Mouse (Mus musculus) stomach, embryonic 16.5 days (tissue): ENCODE results near the gene Vil1. TPM values are rescaled to one million over a fixed set of nuclear protein-coding genes. Genes with fewer than 3 reads are reported as not detected.

ENCODE experiments used
- ATAC-seq: fragments of 200-750 bp; cut with Nextera tagmentation; 2 replicates; pipeline ENCODE4 v1.8.0; 2017; ENCODE audit warnings: moderate number of reproducible peaks, moderate TSS enrichment; ENCODE audit not compliant: insufficient read depth, low FRiP score
- H3K27ac ChIP-seq: fragments of 300-500 bp; sonication (generic); 2 replicates; pipeline ENCODE4 v1.5.1; 2014; ENCODE audit warnings: low read length
- H3K27me3 ChIP-seq: fragments of 300-500 bp; sonication (generic); 2 replicates; pipeline ENCODE4 v1.6.1; 2014; ENCODE audit warnings: low read length, control low read depth, mixed read lengths; ENCODE audit not compliant: control insufficient read depth, insufficient read depth
- H3K36me3 ChIP-seq: fragments of 300-500 bp; sonication (generic); 2 replicates; pipeline ENCODE4 v1.6.1; 2014; ENCODE audit warnings: low read length; ENCODE audit not compliant: control insufficient read depth, insufficient read depth
- H3K4me1 ChIP-seq: fragments of 300-500 bp; sonication (generic); 2 replicates; pipeline ENCODE4 v1.6.1; 2014; ENCODE audit warnings: low read length, control low read depth, mixed read lengths; ENCODE audit not compliant: control insufficient read depth, insufficient read depth
- H3K4me2 ChIP-seq: fragments of 300-500 bp; sonication (generic); 2 replicates; pipeline ENCODE4 v1.6.1; 2014; ENCODE audit warnings: low read depth, low read length, mixed read lengths
- H3K4me3 ChIP-seq: fragments of 300-500 bp; sonication (generic); replicated peaks from 2 replicates; pipeline ENCODE4 v1.5.1; 2014; ENCODE audit warnings: mild to moderate bottlenecking, low read length
- H3K9ac ChIP-seq: fragments of 300-500 bp; sonication (generic); 2 replicates; pipeline ENCODE4 v1.6.1; 2014; ENCODE audit warnings: low read length
- H3K9me3 ChIP-seq: fragments of 300-500 bp; sonication (generic); replicated peaks from 2 replicates; pipeline ENCODE4 v1.6.1; 2016; ENCODE audit warnings: low read length, control low read depth; ENCODE audit not compliant: control insufficient read depth
- WGBS: fragments of 180-500 bp; shearing (Covaris S2); extraction: QIAGEN DNeasy Blood & Tissue Kit; methylation state at CpG from one replicate; pipeline ENCODE4 v1.1.7; 2014; 5-methylcytosine and 5-hydroxymethylcytosine counted together
- polyA plus RNA-seq: library from polyadenylated mRNA; unstranded; fragments of >200 nt; fragmentation: Nextera tagmentation; extraction: Ambion mirVana; gene quantifications from 2 replicates; pipeline ENCODE4 v1.2.1, GENCODE M21; 2015

The Vil1 gene
- 29.1 and 29.8 TPM in 2 replicates for polyA plus RNA-seq

- peak within 1 kb of the TSS; percentile 52 for H3K9ac ChIP-seq
- H3K27ac ChIP-seq: peak within 1 kb of the TSS; percentile 62
- no peaks in the 10 kb centered on the region for H3K27me3 ChIP-seq
- 40% methylated on average over 15 of the region's 15 CpGs for WGBS
- ATAC-seq: peak; percentile 82
- H3K4me3 ChIP-seq: peak within 1 kb of the TSS; percentile 21
- H3K9me3 ChIP-seq: no peaks in the 10 kb centered on the region
- H3K36me3 ChIP-seq: no peaks in the 10 kb centered on the region
- H3K4me1 ChIP-seq: peaks cover 3% of the 10 kb centered on the region; the same call in 1 of the 2 replicates
- H3K4me2 ChIP-seq: peak within 1 kb of the TSS; percentile 34
Measured at GRCm38 (mm10) chr1:74408589-74409504, at the start of gene Vil1. Gene Vil1 (plus strand): TSS chr1:74409376.

DNA sequence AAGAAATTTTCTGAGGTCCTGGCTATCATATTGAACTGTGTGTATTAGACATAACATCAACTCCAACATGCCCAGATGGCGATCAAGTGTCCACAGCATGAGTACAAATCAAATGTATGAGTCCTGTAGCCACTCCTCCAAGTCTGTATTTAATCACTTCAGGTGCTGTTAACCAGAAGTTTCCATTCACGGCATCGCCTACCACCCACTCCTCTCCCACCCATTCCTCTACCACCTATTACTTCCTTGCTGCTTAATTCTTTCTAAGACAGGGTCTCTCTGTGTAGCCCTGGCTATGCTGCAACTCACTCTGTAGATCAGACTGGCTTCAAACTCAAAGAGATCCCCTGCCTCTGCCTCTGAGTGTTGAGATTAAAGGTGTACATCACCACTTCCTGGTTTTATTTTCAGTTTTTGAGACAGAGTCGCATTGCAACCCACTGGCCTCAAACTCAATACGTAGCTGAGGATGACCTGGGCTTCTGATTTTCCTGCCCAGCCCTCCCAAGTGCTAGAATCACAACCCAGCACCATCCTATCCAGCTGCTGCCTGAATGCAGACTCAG is 49.1 kb upstream of the Vil1 start:
- no peaks in the 10 kb centered on the region for H3K27me3 ChIP-seq
- H3K9ac ChIP-seq: no peak overlapping the region
- H3K4me1 ChIP-seq: peaks cover 6% of the 10 kb centered on the region
- no peak overlapping the region for H3K4me2 ChIP-seq
- H3K27ac ChIP-seq: no peak overlapping the region
- WGBS: 79% methylated on average over 5 of the region's 5 CpGs
- H3K36me3 ChIP-seq: no peaks in the 10 kb centered on the region
- no peak for ATAC-seq
- no peak overlapping the region for H3K4me3 ChIP-seq
- H3K9me3 ChIP-seq: no peaks in the 10 kb centered on the region

DNA sequence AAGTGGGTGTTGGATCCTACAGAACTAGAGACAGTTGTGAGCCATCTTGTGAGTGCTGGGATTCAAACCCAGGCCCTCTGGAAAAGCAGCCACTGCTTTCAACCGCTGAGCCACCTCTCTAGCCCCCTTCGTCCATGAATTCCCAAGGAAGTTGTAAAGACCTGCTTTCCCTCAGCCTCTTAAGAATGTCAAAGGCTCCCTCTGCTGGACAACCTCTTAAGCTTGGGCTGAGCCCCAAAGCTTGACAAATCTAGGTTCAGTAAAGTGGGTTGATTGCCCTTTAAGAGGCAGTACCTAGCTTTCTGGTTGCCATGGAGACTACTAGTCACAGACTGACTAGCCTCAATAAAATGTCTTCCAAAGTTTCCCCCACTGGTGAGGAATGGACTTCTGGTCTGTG is 47.4 kb upstream of the Vil1 start, which contains the start of gene Catip:
Gene Catip (plus strand): TSS at position 297 of the 400 bp plus-strand sequence.
- peak; percentile 71; the same call in 1 of the 2 replicates for ATAC-seq
- H3K36me3 ChIP-seq: no peaks in the 10 kb centered on the region
- no peaks in the 10 kb centered on the region for H3K9me3 ChIP-seq
- peaks cover 6% of the 10 kb centered on the region for H3K4me1 ChIP-seq
- no peak within 1 kb of the TSS for H3K4me2 ChIP-seq
- H3K9ac ChIP-seq: peak within 1 kb of the TSS; percentile 39
- H3K4me3 ChIP-seq: no peak within 1 kb of the TSS
- H3K27ac ChIP-seq: no peak within 1 kb of the TSS
- WGBS: 6% methylated on average over 2 of the region's 2 CpGs
- no peaks in the 10 kb centered on the region for H3K27me3 ChIP-seq

DNA sequence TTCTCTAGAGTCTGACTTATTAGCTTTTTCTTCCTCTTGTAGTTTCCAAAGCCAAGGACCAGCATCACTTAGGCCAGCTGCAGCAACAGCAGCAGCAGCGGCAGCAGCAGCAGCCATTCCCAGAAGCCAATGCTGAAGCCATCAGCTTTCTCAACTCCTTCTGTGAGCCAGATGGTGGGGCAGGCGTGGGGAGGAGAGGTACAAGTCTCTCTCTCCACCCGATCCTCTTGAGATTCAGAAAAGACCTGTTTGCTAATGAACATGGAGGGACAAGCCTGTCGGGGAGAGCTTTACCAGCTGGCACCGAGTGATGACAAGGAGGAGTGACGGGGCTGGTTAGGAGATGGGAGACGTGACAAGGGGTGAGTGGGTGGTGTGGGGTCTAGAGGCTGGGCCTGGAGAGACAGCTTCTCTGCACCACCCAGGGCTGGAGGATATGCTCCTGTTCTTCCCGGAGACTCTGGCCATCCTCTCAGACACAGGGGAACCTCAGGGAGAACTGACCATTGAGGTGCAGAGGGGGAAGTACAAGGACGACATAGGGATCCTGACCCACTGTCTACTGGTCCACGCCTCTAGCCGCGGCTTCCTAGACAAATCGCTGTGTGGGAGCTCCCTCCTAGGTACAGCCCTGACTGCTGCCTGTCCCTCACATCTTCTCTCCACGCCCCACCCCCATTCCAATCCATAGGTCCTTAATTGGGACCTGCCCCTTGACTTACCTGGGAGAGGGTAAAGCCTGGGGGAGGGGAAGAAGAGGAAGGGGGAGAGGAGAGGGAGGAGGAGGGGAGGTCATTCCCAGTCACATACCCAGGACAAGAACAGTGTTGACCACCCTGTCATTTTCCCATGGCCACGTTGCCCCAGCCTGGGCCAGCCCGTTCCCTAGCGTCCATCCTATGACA is 46.6 kb upstream of the Vil1 start:
- Histone ChIP-seq H3K27me3 (no peaks in the 10 kb centered on the region), H3K9ac (peak overlapping the region; percentile 39), H3K4me2 (no peak overlapping the region), H3K4me1 (peaks cover 6% of the 10 kb centered on the region), H3K36me3 (no peaks in the 10 kb centered on the region), H3K9me3 (no peaks in the 10 kb centered on the region), H3K27ac (no peak overlapping the region), H3K4me3 (no peak overlapping the region)
- WGBS: 63% methylated on average over 17 of the region's 17 CpGs
- ATAC-seq: no peak

DNA sequence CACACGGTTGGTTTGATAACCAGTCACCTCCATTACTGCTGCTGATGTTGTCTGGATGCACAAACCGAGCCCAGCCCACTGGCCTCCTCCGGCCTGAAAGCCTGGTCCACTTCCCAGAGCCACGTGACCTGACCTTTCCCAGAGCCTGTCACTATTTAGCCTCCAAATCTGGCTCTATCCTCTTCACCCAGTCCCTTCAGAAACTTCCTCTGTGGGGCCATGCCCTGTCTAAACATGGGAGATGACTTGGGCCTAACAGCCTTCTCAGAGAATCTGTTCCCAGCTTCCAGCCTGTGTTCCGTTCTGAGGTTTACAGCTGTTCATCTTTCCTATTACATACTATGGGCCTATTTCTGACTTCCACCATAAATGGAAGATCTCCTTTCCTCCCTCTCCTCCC is 45.7 kb upstream of the Vil1 start:
- H3K27me3 ChIP-seq: no peaks in the 10 kb centered on the region
- H3K4me1 ChIP-seq: peaks cover 10% of the 10 kb centered on the region
- no peak overlapping the region for H3K9ac ChIP-seq
- H3K9me3 ChIP-seq: no peaks in the 10 kb centered on the region
- H3K4me3 ChIP-seq: no peak overlapping the region
- 65% methylated on average over 5 of the region's 5 CpGs for WGBS
- no peak overlapping the region for H3K4me2 ChIP-seq
- no peak overlapping the region; the same call in 1 of the 2 replicates for H3K27ac ChIP-seq
- no peak for ATAC-seq
- no peaks in the 10 kb centered on the region for H3K36me3 ChIP-seq

- Histone ChIP-seq H3K4me2 (no peak overlapping the region), H3K4me3 (no peak overlapping the region), H3K9ac (no peak overlapping the region), H3K27ac (no peak overlapping the region), H3K36me3 (no peaks in the 10 kb centered on the region), H3K4me1 (peaks cover 10% of the 10 kb centered on the region), H3K27me3 (no peaks in the 10 kb centered on the region), H3K9me3 (no peaks in the 10 kb centered on the region)
- 58% methylated on average over 8 of the region's 8 CpGs for WGBS
- no peak for ATAC-seq
Measured at GRCm38 (mm10) chr1:74364270-74364669, 44.9 kb upstream of the Vil1 start.

DNA sequence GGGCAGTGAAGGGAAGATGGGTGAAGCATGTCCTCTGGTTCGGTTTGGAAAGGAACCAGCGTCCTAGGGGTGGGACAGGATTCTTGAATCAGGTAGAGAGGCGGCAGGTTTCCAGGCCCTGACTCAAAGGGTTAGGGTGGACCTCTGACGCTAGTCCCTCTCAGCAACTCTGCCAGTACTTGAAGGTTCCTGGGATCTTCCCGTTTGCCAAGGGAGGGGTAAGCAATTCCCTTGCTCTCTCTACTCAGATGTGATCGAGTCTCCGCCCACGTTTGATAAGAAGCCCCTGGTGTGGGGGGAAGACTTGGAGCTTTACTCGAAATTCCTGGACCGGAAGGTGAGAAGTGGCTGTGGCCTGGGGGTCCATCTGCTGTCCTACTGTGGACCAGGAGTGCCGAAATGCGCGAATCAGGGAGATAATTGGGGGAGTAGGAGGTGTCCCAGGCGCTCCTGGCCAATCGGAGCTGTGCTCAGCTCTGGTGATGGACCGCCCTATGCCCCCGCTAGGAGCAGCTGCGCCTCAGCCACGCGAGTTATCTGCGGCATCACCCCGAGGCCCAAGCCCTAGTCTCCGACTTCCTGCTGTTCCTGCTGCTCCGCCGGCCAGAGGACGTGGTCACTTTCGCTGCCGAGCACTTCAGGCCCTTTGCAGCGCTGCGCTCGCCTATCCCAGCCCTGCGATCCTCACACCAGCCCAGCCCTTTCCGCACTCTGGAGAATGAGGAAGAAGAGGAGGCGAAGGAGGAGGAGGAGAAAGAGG is 41.1 kb upstream of the Vil1 start:
- peaks cover 4% of the 10 kb centered on the region for H3K4me1 ChIP-seq
- 11% methylated on average over 34 of the region's 34 CpGs for WGBS
- H3K9me3 ChIP-seq: no peaks in the 10 kb centered on the region
- peak overlapping the region; percentile 69 for H3K9ac ChIP-seq
- peak overlapping the region; percentile 69 for H3K4me2 ChIP-seq
- H3K36me3 ChIP-seq: no peaks in the 10 kb centered on the region
- H3K4me3 ChIP-seq: peak overlapping the region; percentile 37
- ATAC-seq: peak; percentile 89; the same call in 1 of the 2 replicates
- 0 out of 2 replicates have a peak overlapping the region, but pooled peaks have one; percentile 47 for H3K27ac ChIP-seq
- no peaks in the 10 kb centered on the region for H3K27me3 ChIP-seq

DNA sequence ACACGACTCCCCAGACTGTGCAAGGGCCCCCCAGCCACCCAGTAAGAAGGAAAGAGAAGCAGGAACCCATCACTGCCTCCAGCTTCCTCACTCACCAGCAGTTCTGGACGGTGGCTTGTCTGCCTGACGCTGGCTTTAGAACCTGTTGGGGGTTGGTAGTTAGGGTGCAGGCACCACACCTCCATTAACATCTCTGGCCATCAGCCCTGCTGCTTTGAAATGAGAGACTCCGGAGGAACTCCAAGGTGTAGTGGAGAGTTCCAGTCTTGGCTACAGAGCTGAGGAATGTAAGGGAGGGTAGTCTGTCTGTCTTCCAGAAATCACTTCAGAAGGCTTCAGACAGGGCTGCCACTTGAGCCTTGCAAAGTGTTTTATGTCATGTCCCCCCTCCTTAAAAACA is 39.1 kb upstream of the Vil1 start:
- no peak for ATAC-seq
- Histone ChIP-seq H3K36me3 (no peaks in the 10 kb centered on the region), H3K9me3 (no peaks in the 10 kb centered on the region), H3K4me2 (no peak overlapping the region), H3K9ac (no peak overlapping the region), H3K27me3 (no peaks in the 10 kb centered on the region), H3K4me3 (no peak overlapping the region), H3K27ac (no peak overlapping the region), H3K4me1 (peaks cover 4% of the 10 kb centered on the region; the same call in 1 of the 2 replicates)
- 44% methylated on average over 4 of the region's 4 CpGs for WGBS
